Mouse (Mus musculus) CH12.LX (cell line): Measurements from ENCODE around the gene Grip1.

Source experiments
- BHLHE40 ChIP-seq: IDR thresholded peaks from 2 replicates; pipeline ENCODE4 v1.6.1; 2011; ENCODE audit warnings: mild to moderate bottlenecking, low read depth, low read length, improper control_type of control experiment
- CHD2 ChIP-seq: IDR thresholded peaks from 2 replicates; pipeline ENCODE4 v1.6.1; 2011; ENCODE audit warnings: low read length, improper control_type of control experiment
- CTCF ChIP-seq, 2 experiments: IDR thresholded peaks in 1 of 2; conservative IDR thresholded peaks in 1 of 2; 2 replicates each; pipeline ENCODE4 v1.5.1; 2011 to 2012; ENCODE audit warnings: low read depth in 2 of 2, low read length in 2 of 2, improper control_type of control experiment in 1 of 2, inconsistent platforms in 1 of 2, mild to moderate bottlenecking in 1 of 2, moderate library complexity in 1 of 2
- MAFK ChIP-seq: IDR thresholded peaks from 2 replicates; pipeline ENCODE4 v1.6.1; 2011; ENCODE audit warnings: low read length, improper control_type of control experiment; ENCODE audit not compliant: insufficient replicate concordance
- MYC ChIP-seq: IDR thresholded peaks from 2 replicates; pipeline ENCODE4 v1.6.1; 2011; ENCODE audit warnings: low read depth, mild to moderate bottlenecking, improper control_type of control experiment, low read length
- NELFE ChIP-seq: IDR thresholded peaks from 2 replicates; pipeline ENCODE4 v1.6.1; 2011; ENCODE audit warnings: low read depth, low read length, improper control_type of control experiment
- NRF1 ChIP-seq: IDR thresholded peaks from 2 replicates; pipeline ENCODE4 v1.6.1; 2014; ENCODE audit warnings: low read depth, mild to moderate bottlenecking, inconsistent platforms, low read length, improper control_type of control experiment, moderate library complexity
- POLR2A ChIP-seq: IDR thresholded peaks from 2 replicates; pipeline ENCODE4 v1.6.1; 2011; ENCODE audit warnings: low read depth, mild to moderate bottlenecking, improper control_type of control experiment, low read length
- UBTF ChIP-seq: IDR thresholded peaks from 2 replicates; pipeline ENCODE4 v1.6.1; 2012; ENCODE audit warnings: low read depth, mild to moderate bottlenecking, inconsistent platforms, low read length, improper control_type of control experiment, moderate library complexity
- ZMIZ1 ChIP-seq: IDR thresholded peaks from 2 replicates; pipeline ENCODE4 v1.6.1; 2012; ENCODE audit warnings: low read depth, mild to moderate bottlenecking, inconsistent platforms, low read length, improper control_type of control experiment
- ZNF384 ChIP-seq: IDR thresholded peaks from 2 replicates; pipeline ENCODE4 v1.6.1; 2012; ENCODE audit warnings: low read depth, low read length, improper control_type of control experiment, inconsistent platforms

DNA sequence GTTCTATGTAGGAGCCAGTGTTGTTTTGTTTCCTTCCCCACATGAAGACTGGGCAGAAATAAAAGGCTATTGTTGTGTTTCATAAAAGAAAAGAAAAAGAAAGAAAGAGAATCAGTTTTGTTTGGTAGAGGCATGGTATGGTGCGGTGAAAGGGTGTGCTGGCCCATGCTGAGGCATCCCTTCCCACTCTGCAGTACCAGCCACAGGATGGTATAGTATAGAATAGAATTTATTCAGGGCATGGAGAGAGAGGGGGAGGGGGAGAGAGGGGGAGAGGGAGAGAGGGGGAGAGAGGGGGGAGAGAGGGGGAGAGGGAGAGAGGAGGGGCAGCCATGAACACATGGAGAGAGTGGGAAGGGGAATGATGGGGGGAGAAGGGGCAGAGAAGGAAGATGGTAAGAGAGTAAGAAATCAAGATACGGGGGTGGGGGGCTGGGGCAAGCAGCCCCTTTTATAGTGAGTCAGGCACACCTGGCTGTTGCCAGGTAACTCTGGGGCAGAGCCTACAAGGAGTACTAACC lies 591.1 kb downstream of the Grip1 start:
- TF ChIP-seq MYC (no peak), CTCF (conservative IDR thresholded peaks at IDR 0.05 in 1 of 2, IDR thresholded peaks at IDR 0.05 in 1 of 2; ENCODE audit: low read depth in 2 of 2, low read length in 2 of 2) (no peak), CHD2 (no peak), MAFK (no peak), ZMIZ1 (no peak), ZNF384 (no peak), BHLHE40 (no peak), UBTF (no peak), NRF1 (no peak), POLR2A (no peak), NELFE (no peak)
